Mouse (Mus musculus) lung, postnatal 14 days (tissue): ENCODE measurements around the gene Ssmem1.
A peak's percentile ranks its signal among the peaks of the same experiment; 100 is the strongest.

Experiments
- DNase-seq: peaks from one replicate; pipeline ENCODE4 v3.0.0; 2021

The Ssmem1 gene

GRCm38 (mm10) chr6:30526586-30527515, 17.2 kb downstream of the Ssmem1 start:
- no peak for DNase-seq

- no peak for DNase-seq
Observed at GRCm38 (mm10) chr6:30528800-30529199, 19.2 kb downstream of the Ssmem1 start.

GRCm38 (mm10) chr6:30535340-30535739, 25.7 kb downstream of the Ssmem1 start:
- DNase-seq, result peak; percentile 68

- DNase-seq, result no peak
Observed at GRCm38 (mm10) chr6:30538240-30538639, 28.6 kb downstream of the Ssmem1 start.

- DNase-seq, result no peak
Observed at GRCm38 (mm10) chr6:30538800-30539199, 29.2 kb downstream of the Ssmem1 start.

- DNase-seq, result no peak
Observed at GRCm38 (mm10) chr6:30541009-30541799, 31.6 kb downstream of the Ssmem1 start, which contains the start of gene Cpa2. TSS of gene Cpa2 (plus strand) at chr6:30541582.

GRCm38 (mm10) chr6:30542277-30542676, 32.6 kb downstream of the Ssmem1 start:
- no peak for DNase-seq

- DNase-seq, result no peak
Observed at GRCm38 (mm10) chr6:30543077-30543476, 33.4 kb downstream of the Ssmem1 start.

GRCm38 (mm10) chr6:30543851-30544250, 34.2 kb downstream of the Ssmem1 start:
- no peak for DNase-seq

GRCm38 (mm10) chr6:30545689-30546088, 36.0 kb downstream of the Ssmem1 start:
- DNase-seq, result no peak

- no peak for DNase-seq
Observed at GRCm38 (mm10) chr6:30546571-30547273, 37.1 kb downstream of the Ssmem1 start.

- DNase-seq, result no peak
Observed at GRCm38 (mm10) chr6:30547274-30547645, 37.6 kb downstream of the Ssmem1 start.

GRCm38 (mm10) chr6:30547656-30548306, 38.1 kb downstream of the Ssmem1 start:
- peak; percentile 47 for DNase-seq

GRCm38 (mm10) chr6:30549231-30549761, 39.6 kb downstream of the Ssmem1 start:
- no peak for DNase-seq

- no peak for DNase-seq
Observed at GRCm38 (mm10) chr6:30550496-30551192, 41.0 kb downstream of the Ssmem1 start.

GRCm38 (mm10) chr6:30551193-30551515, 41.5 kb downstream of the Ssmem1 start:
- no peak for DNase-seq

- DNase-seq, result no peak
Observed at GRCm38 (mm10) chr6:30551644-30552580, 42.3 kb downstream of the Ssmem1 start.

- no peak for DNase-seq
Observed at GRCm38 (mm10) chr6:30552628-30553027, 43.0 kb downstream of the Ssmem1 start.

- no peak for DNase-seq
Observed at GRCm38 (mm10) chr6:30553381-30554010, 43.8 kb downstream of the Ssmem1 start.

- DNase-seq, result no peak
Observed at GRCm38 (mm10) chr6:30554092-30554491, 44.4 kb downstream of the Ssmem1 start.
